Mouse (Mus musculus): ENCODE results near the gene Tnp2. TPM values are rescaled to one million over a fixed set of nuclear protein-coding genes. Genes with fewer than 3 reads are reported as not detected.
A peak's percentile ranks its signal among the peaks of the same experiment; 100 is the strongest.

Tnp2 gene
- polyA plus RNA-seq, 1 experiment from 2014 or later: not detected

DNA sequence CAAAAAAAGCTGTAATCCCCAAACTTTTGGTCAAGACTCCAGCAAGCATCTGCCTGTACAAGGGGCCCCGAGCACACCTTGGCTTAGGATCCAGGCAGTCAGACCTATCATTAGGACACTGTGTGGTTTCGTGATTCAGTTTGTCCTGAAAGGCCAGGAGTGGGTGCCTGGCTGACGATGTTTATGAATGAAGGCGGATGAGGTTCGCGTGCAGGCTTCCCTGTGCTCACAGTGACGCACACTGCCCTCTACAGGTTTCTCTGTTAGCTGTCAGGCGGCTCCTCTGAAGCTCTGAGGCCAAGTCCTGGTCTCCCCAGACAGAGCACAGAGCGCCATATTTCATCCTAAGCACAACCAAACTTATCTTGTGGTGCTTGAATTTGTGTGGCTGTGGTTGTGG lies 2.2 kb downstream of the Tnp2 start:
- peak; percentile 42 for ATAC-seq (ENCODE audit: low FRiP score, low read depth)
- H3K36me3 ChIP-seq: no peaks in the 10 kb centered on the region
- H3K9ac ChIP-seq: peak overlapping the region; percentile 73
- 3% methylated on average over 9 of the region's 9 CpGs for WGBS
- H3K4me3 ChIP-seq: peak overlapping the region; percentile 68
- peaks cover 30% of the 10 kb centered on the region; the same call in 1 of the 2 replicates for H3K27me3 ChIP-seq (replicated peaks)
- H3K27ac ChIP-seq: 0 out of 2 replicates have a peak overlapping the region, but pooled peaks have one; percentile 65
- H3K4me2 ChIP-seq (replicated peaks): peak overlapping the region; percentile 99
- H3K4me1 ChIP-seq: peaks cover 26% of the 10 kb centered on the region
- H3K9me3 ChIP-seq: no peaks in the 10 kb centered on the region

DNA sequence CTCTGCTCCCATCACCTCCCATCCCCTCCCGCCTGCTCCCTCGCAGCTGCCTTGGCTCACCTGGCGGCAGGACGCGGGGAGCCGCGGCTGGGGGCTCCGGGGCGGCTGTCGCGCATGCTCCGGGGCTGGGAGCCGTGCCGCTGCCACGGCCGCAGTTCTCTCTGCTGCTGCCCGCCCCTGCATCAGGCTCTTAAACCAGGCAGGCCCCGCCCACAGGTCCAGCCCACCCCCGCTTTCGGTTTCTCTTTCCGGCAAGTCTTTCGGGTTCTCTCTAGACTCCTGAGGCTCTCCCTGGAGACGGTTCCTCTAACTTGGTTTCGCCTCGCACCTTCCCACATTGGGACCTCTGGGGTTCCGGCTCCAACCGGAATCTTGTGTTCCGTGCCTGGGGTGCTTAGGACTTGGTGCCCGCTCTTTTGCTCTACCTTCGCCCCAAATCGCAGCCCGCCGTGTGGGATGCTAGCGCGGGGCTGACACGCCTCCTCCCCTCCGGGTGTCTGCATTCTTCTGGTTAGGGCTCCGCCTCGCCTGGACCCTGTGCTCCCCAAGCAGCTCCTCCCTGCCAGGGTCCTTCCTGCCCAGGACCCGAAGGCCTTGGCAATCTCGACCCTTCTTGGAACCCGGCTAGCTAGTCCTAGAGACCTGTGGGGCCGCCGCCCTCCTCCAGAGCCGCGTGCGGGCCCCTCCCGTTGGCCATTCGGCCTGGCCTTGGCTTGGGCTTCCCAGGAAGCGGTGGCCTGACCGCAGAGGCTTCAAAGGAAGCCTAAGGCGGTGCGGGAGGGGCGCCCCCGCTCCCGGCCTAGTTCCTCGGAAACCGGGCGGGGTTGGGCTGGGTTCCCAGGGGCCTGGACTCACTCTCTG lies 2.9 kb downstream of the Tnp2 start, which contains the start of gene Socs1:
Gene Socs1, minus strand, starts transcription at position 166 of the 861 bp plus-strand sequence.
- peak; percentile 86 for ATAC-seq (ENCODE audit: low FRiP score, low read depth)
- no peaks in the 10 kb centered on the region for H3K9me3 ChIP-seq
- peak within 1 kb of the TSS; percentile 68 for H3K4me3 ChIP-seq
- H3K4me2 ChIP-seq (replicated peaks): peak within 1 kb of the TSS; percentile 99
- H3K27me3 ChIP-seq (replicated peaks): peaks cover 30% of the 10 kb centered on the region; the same call in 1 of the 2 replicates
- no peaks in the 10 kb centered on the region for H3K36me3 ChIP-seq
- peaks cover 26% of the 10 kb centered on the region for H3K4me1 ChIP-seq
- peak within 1 kb of the TSS; percentile 65 for H3K27ac ChIP-seq
- peak within 1 kb of the TSS; percentile 73 for H3K9ac ChIP-seq
- WGBS: under 1% methylated on average over 59 of the region's 59 CpGs

DNA sequence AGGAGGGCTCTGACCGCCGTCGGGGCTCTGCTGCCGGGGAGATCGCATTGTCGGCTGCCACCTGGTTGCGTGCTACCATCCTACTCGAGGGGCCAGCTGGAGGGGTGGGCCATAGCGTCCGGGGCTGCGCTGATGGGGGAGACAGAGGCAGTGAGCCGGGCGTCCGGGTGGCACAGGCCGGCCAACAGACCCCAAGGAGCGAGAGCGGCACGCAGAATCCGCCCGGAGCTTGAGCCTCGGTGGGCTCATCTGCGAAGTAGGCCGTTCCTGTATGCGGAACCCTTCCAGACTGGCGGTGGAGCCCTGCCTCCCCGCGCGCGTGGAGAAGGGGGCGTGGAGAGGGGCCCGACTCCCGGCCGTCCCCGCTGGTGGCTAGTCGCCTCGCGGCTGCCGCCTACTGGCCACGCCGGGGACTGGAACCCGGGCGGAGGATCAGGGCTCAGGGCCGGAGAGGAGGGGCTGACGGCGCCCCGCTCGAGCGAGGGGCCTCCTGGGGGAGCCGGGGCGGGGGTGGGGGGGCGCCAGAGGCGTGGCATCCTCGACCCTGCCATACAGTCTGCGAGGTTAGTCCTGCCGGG lies 3.6 kb downstream of the Tnp2 start:
- Histone ChIP-seq H3K27ac (0 out of 2 replicates have a peak overlapping the region, but pooled peaks have one; percentile 65), H3K4me1 (peaks cover 26% of the 10 kb centered on the region), H3K9ac (peak overlapping the region; percentile 73), H3K4me3 (peak overlapping the region; percentile 68), H3K27me3 (replicated peaks) (peaks cover 30% of the 10 kb centered on the region; the same call in 1 of the 2 replicates), H3K36me3 (no peaks in the 10 kb centered on the region), H3K4me2 (replicated peaks) (peak overlapping the region; percentile 99), H3K9me3 (no peaks in the 10 kb centered on the region)
- peak; percentile 82 for ATAC-seq (ENCODE audit: low FRiP score, low read depth)
- WGBS: under 1% methylated on average over 54 of the region's 55 CpGs

DNA sequence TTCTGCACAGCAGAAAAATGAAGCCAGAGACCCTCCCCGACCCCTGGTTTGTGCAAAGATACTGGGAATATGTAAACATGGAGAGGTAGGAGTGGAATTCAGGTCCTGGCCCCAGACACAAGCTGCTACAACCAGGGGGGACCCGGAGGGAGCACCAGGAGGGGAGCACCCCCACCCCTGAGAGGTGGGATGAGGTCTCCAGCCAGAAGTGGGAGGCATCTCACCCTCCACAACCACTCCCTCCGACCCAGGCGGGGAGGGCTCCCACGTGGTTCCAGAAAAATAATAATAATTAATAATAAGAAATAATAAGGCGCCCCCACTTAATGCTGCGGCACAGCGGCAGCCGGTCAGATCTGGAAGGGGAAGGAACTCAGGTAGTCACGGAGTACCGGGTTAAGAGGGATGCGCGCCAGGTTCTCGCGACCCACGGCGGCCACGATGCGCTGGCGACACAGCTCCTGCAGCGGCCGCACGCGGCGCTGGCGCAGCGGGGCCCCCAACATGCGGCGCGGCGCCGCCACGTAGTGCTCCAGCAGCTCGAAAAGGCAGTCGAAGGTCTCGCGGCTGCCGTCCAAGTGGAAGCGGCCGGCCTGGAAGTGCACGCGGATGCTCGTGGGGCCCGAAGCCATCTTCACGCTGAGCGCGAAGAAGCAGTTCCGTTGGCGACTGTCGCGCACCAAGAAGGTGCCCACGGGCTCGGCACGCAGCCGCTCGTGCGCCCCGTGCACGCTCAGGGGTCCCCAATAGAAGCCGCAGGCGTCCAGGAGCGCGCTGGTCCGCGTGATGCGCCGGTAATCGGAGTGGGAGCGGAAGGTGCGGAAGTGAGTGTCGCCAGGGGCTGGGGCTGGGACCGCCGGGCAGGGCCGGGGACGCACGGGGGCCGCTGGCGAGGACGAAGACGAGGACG lies 4.3 kb downstream of the Tnp2 start:
- peak; percentile 5; the same call in 1 of the 2 replicates for ATAC-seq (ENCODE audit: low FRiP score, low read depth)
- 3% methylated on average over 81 of the region's 81 CpGs for WGBS

DNA sequence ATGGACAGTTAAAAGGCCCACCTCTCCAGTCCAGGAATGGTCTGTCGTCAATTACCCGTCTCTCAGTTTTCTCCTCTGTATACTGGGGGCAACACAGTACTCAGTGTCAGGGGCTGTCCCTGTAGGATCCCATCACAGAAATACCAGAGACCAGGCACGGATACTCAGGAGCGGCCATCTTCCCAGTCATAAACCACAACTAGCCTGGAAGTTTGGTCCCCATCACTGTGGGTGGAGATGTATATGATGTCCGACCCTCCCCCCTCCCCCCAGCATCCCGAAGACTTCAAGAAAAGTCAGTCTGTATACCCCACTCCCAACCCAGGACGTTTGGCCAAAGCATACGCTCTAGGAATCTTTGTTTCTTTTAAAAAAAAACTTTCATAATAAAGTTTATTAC lies 5.0 kb downstream of the Tnp2 start:
- Histone ChIP-seq H3K4me1 (peaks cover 26% of the 10 kb centered on the region), H3K27me3 (replicated peaks) (peaks cover 29% of the 10 kb centered on the region; the same call in 1 of the 2 replicates), H3K4me3 (no peak overlapping the region), H3K9me3 (no peaks in the 10 kb centered on the region), H3K9ac (no peak overlapping the region), H3K36me3 (no peaks in the 10 kb centered on the region), H3K27ac (no peak overlapping the region), H3K4me2 (replicated peaks) (peak overlapping the region; percentile 99)
- WGBS: 53% methylated on average over 8 of the region's 8 CpGs
- no peak for ATAC-seq (ENCODE audit: low FRiP score, low read depth)

More for the DNA sequence above, 4.3 kb downstream of the Tnp2 start:
- Histone ChIP-seq H3K36me3 (no peaks in the 10 kb centered on the region), H3K4me2 (replicated peaks) (peak overlapping the region; percentile 99), H3K9ac (peak overlapping the region; percentile 73), H3K4me3 (peak overlapping the region; percentile 68), H3K27me3 (replicated peaks) (peaks cover 30% of the 10 kb centered on the region; the same call in 1 of the 2 replicates), H3K4me1 (peaks cover 26% of the 10 kb centered on the region), H3K9me3 (no peaks in the 10 kb centered on the region), H3K27ac (no peak overlapping the region)

GRCm38 (mm10) chr16:10783152-10783434 lies 5.4 kb downstream of the Tnp2 start:
- H3K4me3 ChIP-seq: no peak overlapping the region
- H3K4me1 ChIP-seq: peaks cover 26% of the 10 kb centered on the region
- no peak overlapping the region for H3K9ac ChIP-seq
- ATAC-seq (ENCODE audit: low FRiP score, low read depth): no peak
- H3K9me3 ChIP-seq: no peaks in the 10 kb centered on the region
- WGBS: 60% methylated on average over 1 of the region's 1 CpGs
- no peak overlapping the region for H3K27ac ChIP-seq
- H3K4me2 ChIP-seq (replicated peaks): peak overlapping the region; percentile 99; the same call in 1 of the 2 replicates
- H3K36me3 ChIP-seq: no peaks in the 10 kb centered on the region
- peaks cover 26% of the 10 kb centered on the region; the same call in 1 of the 2 replicates for H3K27me3 ChIP-seq (replicated peaks)

DNA sequence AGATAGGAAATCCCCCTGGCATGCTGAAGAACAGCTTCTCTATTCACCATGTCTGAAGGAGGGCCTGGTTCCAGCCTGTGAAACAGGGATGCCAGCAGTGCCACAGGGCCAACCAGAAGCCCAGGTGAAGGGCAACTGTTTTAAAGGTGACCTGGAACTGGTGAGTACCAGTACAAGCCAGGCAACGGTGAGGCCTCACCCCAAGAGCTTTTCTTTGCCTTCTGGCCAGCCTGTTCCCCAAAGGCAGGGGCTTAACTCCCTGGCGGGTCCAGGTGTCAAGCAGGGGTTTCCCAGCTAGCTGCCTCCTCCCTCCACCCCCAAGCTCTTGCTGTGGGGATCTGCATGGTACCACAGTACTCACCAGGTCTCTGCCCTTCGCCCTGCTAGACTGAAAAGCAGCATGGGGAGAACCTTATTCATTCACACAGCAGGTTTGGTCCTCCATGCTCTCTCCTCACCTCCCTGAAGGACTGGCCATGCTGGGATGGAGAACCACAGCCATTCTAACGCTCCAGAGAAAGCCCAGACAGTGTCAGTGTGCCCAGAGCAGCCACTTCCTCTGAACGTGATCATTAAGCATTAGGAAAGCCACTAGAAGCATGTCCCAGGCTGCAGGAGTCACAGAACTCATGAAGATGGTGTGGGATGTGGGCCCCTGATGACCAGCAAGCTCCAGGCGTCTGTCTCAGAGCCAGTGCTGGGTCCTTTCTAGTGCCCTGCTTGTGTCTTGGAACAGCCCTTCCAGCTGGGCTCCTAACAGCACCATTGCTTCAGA lies 5.9 kb downstream of the Tnp2 start:
- no peaks in the 10 kb centered on the region for H3K36me3 ChIP-seq
- WGBS: 48% methylated on average over 6 of the region's 6 CpGs
- no peak overlapping the region for H3K4me3 ChIP-seq
- no peaks in the 10 kb centered on the region for H3K9me3 ChIP-seq
- H3K27ac ChIP-seq: no peak overlapping the region
- H3K27me3 ChIP-seq (replicated peaks): peaks cover 26% of the 10 kb centered on the region; the same call in 1 of the 2 replicates
- H3K4me1 ChIP-seq: peaks cover 26% of the 10 kb centered on the region
- H3K4me2 ChIP-seq (replicated peaks): peak overlapping the region; percentile 15; the same call in 1 of the 2 replicates
- ATAC-seq (ENCODE audit: low FRiP score, low read depth): no peak
- H3K9ac ChIP-seq: no peak overlapping the region

GRCm38 (mm10) chr16:10781862-10782371 lies 6.5 kb downstream of the Tnp2 start:
- Histone ChIP-seq H3K4me2 (replicated peaks) (no peak overlapping the region), H3K9ac (no peak overlapping the region), H3K9me3 (no peaks in the 10 kb centered on the region), H3K27ac (no peak overlapping the region), H3K27me3 (replicated peaks) (peaks cover 26% of the 10 kb centered on the region; the same call in 1 of the 2 replicates), H3K4me1 (peaks cover 26% of the 10 kb centered on the region), H3K4me3 (no peak overlapping the region), H3K36me3 (no peaks in the 10 kb centered on the region)
- no peak for ATAC-seq (ENCODE audit: low FRiP score, low read depth)
- 50% methylated on average over 9 of the region's 9 CpGs for WGBS

- Histone ChIP-seq H3K4me3 (no peak overlapping the region), H3K27me3 (replicated peaks) (peaks cover 26% of the 10 kb centered on the region; the same call in 1 of the 2 replicates), H3K36me3 (no peaks in the 10 kb centered on the region), H3K9me3 (no peaks in the 10 kb centered on the region), H3K9ac (no peak overlapping the region), H3K27ac (no peak overlapping the region), H3K4me2 (replicated peaks) (no peak overlapping the region), H3K4me1 (peaks cover 18% of the 10 kb centered on the region)
- whole genome bisulfite sequencing: 72% methylated on average over 5 of the region's 5 CpGs
- no peak for ATAC-seq (ENCODE audit: low FRiP score, low read depth)
Observed at GRCm38 (mm10) chr16:10780631-10781120, 7.8 kb downstream of the Tnp2 start.

- no peak overlapping the region for H3K4me3 ChIP-seq
- H3K9ac ChIP-seq: no peak overlapping the region
- no peaks in the 10 kb centered on the region for H3K9me3 ChIP-seq
- ATAC-seq (ENCODE audit: low FRiP score, low read depth): no peak
- peaks cover 5% of the 10 kb centered on the region; the same call in 1 of the 2 replicates for H3K4me1 ChIP-seq
- H3K27me3 ChIP-seq (replicated peaks): peaks cover 4% of the 10 kb centered on the region; the same call in 1 of the 2 replicates
- H3K27ac ChIP-seq: no peak overlapping the region
- no peaks in the 10 kb centered on the region for H3K36me3 ChIP-seq
- H3K4me2 ChIP-seq (replicated peaks): no peak overlapping the region
- 75% methylated on average over 5 of the region's 5 CpGs for WGBS
Observed at GRCm38 (mm10) chr16:10777579-10778160, 10.8 kb downstream of the Tnp2 start.
